Mouse (Mus musculus) gastrocnemius, postnatal 10 days (tissue): Measurements from ENCODE around the gene Kcmf1. TPM values are rescaled to one million over a fixed set of nuclear protein-coding genes. Genes with fewer than 3 reads are reported as not detected.
A peak's percentile ranks its signal among the peaks of the same experiment; 100 is the strongest.
"Not testable (repeated sequence)": the region's sequence is repeated elsewhere in the genome, so short reads cannot be mapped to it uniquely, and the experiment has no call there.

Experiments
- DNase-seq: peaks from one replicate; pipeline ENCODE4 v3.0.0; 2021; ENCODE audit warnings: mixed read lengths
- total RNA-seq, 2 experiments: library from RNA; stranded (reverse); gene quantifications; 2 replicates each; pipeline ENCODE4 v1.2.3; 2021

Kcmf1 gene
- total RNA-seq, 2 experiments from 2014 or later: 84.0 to 87.2 TPM

GRCm38 (mm10) chr6:72841986-72842502, 57.7 kb downstream of the Kcmf1 start:
- no peak for DNase-seq

- no peak for DNase-seq
Observed at GRCm38 (mm10) chr6:72840867-72841780, 58.7 kb downstream of the Kcmf1 start.

GRCm38 (mm10) chr6:72837756-72838155, 62.0 kb downstream of the Kcmf1 start:
- DNase-seq: no peak

- DNase-seq: no peak
Observed at GRCm38 (mm10) chr6:72834518-72834917, 65.3 kb downstream of the Kcmf1 start.

- no peak for DNase-seq
Observed at GRCm38 (mm10) chr6:72831858-72832257, 67.9 kb downstream of the Kcmf1 start.

- DNase-seq: peak; percentile 72
Observed at GRCm38 (mm10) chr6:72831276-72831675, 68.5 kb downstream of the Kcmf1 start.

- no peak for DNase-seq
Observed at GRCm38 (mm10) chr6:72828857-72829256, 70.9 kb downstream of the Kcmf1 start.

GRCm38 (mm10) chr6:72828037-72828436, 71.7 kb downstream of the Kcmf1 start:
- not testable (repeated sequence) for DNase-seq

GRCm38 (mm10) chr6:72825762-72826161, 74.0 kb downstream of the Kcmf1 start:
- no peak for DNase-seq

- DNase-seq: no peak
Observed at GRCm38 (mm10) chr6:72824971-72825737, 74.6 kb downstream of the Kcmf1 start.

- no peak for DNase-seq
Observed at GRCm38 (mm10) chr6:72813456-72813855, 86.3 kb downstream of the Kcmf1 start.

- DNase-seq: peak; percentile 43
Observed at GRCm38 (mm10) chr6:72810248-72810647, 89.5 kb downstream of the Kcmf1 start.

- DNase-seq: no peak
Observed at GRCm38 (mm10) chr6:72809522-72810149, 90.1 kb downstream of the Kcmf1 start.

GRCm38 (mm10) chr6:72808342-72808741, 91.4 kb downstream of the Kcmf1 start:
- DNase-seq: no peak

GRCm38 (mm10) chr6:72803669-72804068, 96.1 kb downstream of the Kcmf1 start:
- no peak for DNase-seq

GRCm38 (mm10) chr6:72802119-72802518, 97.7 kb downstream of the Kcmf1 start:
- DNase-seq: no peak

- DNase-seq: no peak
Observed at GRCm38 (mm10) chr6:72800641-72801040, 99.1 kb downstream of the Kcmf1 start.

GRCm38 (mm10) chr6:72797763-72798162, 102.0 kb downstream of the Kcmf1 start:
- DNase-seq: no peak

- DNase-seq: no peak
Observed at GRCm38 (mm10) chr6:72795444-72795843, 104.3 kb downstream of the Kcmf1 start.

- no peak for DNase-seq
Observed at GRCm38 (mm10) chr6:72794870-72795269, 104.9 kb downstream of the Kcmf1 start.

- DNase-seq: no peak
Observed at GRCm38 (mm10) chr6:72792641-72793040, 107.1 kb downstream of the Kcmf1 start.
